Comparison of ENCODE assay signal across 26 mouse cellular contexts in the genomic region with DNA sequence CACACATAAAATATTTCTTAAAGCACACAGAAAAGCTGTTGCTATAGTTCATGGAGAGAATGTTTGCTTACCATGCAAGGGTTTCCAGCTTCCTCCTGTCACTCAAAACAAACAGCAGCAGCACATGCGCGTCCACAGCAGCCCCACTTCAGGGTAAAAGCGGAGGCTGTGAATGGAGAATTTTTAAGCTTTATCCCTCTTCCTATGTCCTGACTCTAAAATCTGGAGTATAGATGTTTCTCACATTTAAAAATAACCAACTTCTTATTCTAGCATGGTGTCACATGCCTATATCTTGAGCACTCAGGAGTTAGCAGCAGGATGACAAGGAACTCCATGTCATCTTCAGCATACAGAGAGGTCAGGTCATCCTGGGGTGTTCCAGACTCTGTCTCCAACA.
DNase-seq lines count a peak whose midpoint lies in the region; ATAC-seq and TF ChIP-seq lines count a peak whose summit lies in the region.
"Had no signal": no experiment of that assay in that cellular context is flagged by ENCODE, and none has a peak within 500 bp of the region (broad histone marks: within the 10 kb centered on the region; RNA-seq: fewer than 3 reads in every experiment).

No protein-coding gene starts in this region.

- DNase-seq in frontal cortex, postnatal 10 days (ENCODE audit: low spot score in 2 of 2), result no peak
- no peak for DNase-seq in left cerebral cortex, adult 2 months (ENCODE audit: extremely low spot score in 1 of 2, low spot score in 2 of 2)
- no peak for DNase-seq in left cerebral cortex, postnatal 14 days (ENCODE audit: low spot score in 2 of 2)
- no peak for DNase-seq in right cerebral cortex, postnatal 36 days (ENCODE audit: low spot score in 2 of 2)
- DNase-seq: adrenal gland, adult 8-10 months; adrenal gland, postnatal 14 days; adrenal gland, postnatal 36 days; B cell, adult 2 months; cerebellum, adult 11 months; cerebellum, adult 18-20 months; cerebellum, adult 8-10 months; cerebellum, adult 9-11 months; cerebellum, postnatal 14 days; cerebellum, postnatal 36 days; embryo, embryonic 11 days had no signal

- peak; percentile 55; the same call in 1 of the 2 replicates for ATAC-seq in frontal cortex, adult (ENCODE audit: low TSS enrichment)
- ATAC-seq: activated CD4-positive, CD25-positive, alpha-beta regulatory T cell, adult 4 months; CD4-positive, CD25-positive, alpha-beta regulatory T cell, adult 4 months; forebrain, embryonic 14.5 days; forebrain, embryonic 16.5 days; Patski had no signal

- intact Hi-C loops in left cerebral cortex, adult 2 months (cut with DNase I), result no loop called here
- intact Hi-C loops in left cerebral cortex, postnatal 14 days (cut with DNase I), result loop anchor here (10.0 kb wide), 1 partner anchor 75 kb away; no protein-coding TSS in a partner anchor

- peak overlapping the region; percentile 66 for H3K27ac ChIP-seq in left cerebral cortex, adult 2 months
- H3K27ac ChIP-seq: embryonic facial prominence, embryonic 13.5 days; embryonic facial prominence, embryonic 15.5 days; forebrain, embryonic 10.5 days; forebrain, embryonic 12.5 days had no signal

- no peak overlapping the region for H3K4me3 ChIP-seq in left cerebral cortex, adult 2 months
- H3K4me3 ChIP-seq: embryonic facial prominence, embryonic 13.5 days; embryonic facial prominence, embryonic 15.5 days; erythroblast, embryonic 14.5 days; forebrain, embryonic 10.5 days; forebrain, embryonic 12.5 days had no signal

- TF ChIP-seq CTCF in left cerebral cortex, adult 2 months (IDR thresholded peaks at IDR 0.05), result no peak
